11 mouse cellular contexts compared by ENCODE assay signal in genomic region chr3:58056191-58057063, GRCm38 (mm10).
A peak's percentile ranks its signal among the peaks of the same experiment; 100 is the strongest.
DNase-seq lines count a peak whose midpoint lies in the region; ATAC-seq and TF ChIP-seq lines count a peak whose summit lies in the region.
"Had no signal": no experiment of that assay in that cellular context is flagged by ENCODE, and none has a peak within 500 bp of the region (broad histone marks: within the 10 kb centered on the region; RNA-seq: fewer than 3 reads in every experiment).

No protein-coding gene starts in this region.

- no peaks in the 10 kb centered on the region for H3K36me3 ChIP-seq in hindbrain, embryonic 10.5 days
- H3K36me3 ChIP-seq in hindbrain, embryonic 14.5 days (replicated peaks; ENCODE audit: control insufficient read depth, insufficient read depth) = no peaks in the 10 kb centered on the region
- H3K36me3 ChIP-seq in intestine, postnatal 0 days (ENCODE audit: control insufficient read depth, insufficient read depth) = no peaks in the 10 kb centered on the region
- H3K36me3 ChIP-seq in hindbrain, postnatal 0 days (ENCODE audit: insufficient read depth, low read length) = no peaks in the 10 kb centered on the region
- H3K36me3 ChIP-seq: hindbrain, embryonic 15.5 days; midbrain, embryonic 12.5 days had no signal

- 0 out of 2 replicates have a peak overlapping the region, but pooled peaks have one; percentile 5 for H3K27ac ChIP-seq in hindbrain, embryonic 10.5 days
- no peak overlapping the region for H3K27ac ChIP-seq in hindbrain, embryonic 14.5 days
- no peak overlapping the region for H3K27ac ChIP-seq in intestine, postnatal 0 days (ENCODE audit: low read depth, low read length)
- H3K27ac ChIP-seq in hindbrain, postnatal 0 days = no peak overlapping the region
- H3K27ac ChIP-seq: hindbrain, embryonic 15.5 days; midbrain, embryonic 12.5 days had no signal

- no peaks in the 10 kb centered on the region for H3K9me3 ChIP-seq in hindbrain, embryonic 10.5 days
- H3K9me3 ChIP-seq in hindbrain, embryonic 14.5 days (ENCODE audit: control insufficient read depth, low read length) = no peaks in the 10 kb centered on the region
- no peaks in the 10 kb centered on the region for H3K9me3 ChIP-seq in intestine, postnatal 0 days (ENCODE audit: control insufficient read depth)
- no peaks in the 10 kb centered on the region for H3K9me3 ChIP-seq in hindbrain, postnatal 0 days (ENCODE audit: low read length)
- H3K9me3 ChIP-seq: hindbrain, embryonic 15.5 days; midbrain, embryonic 12.5 days had no signal

- no peaks in the 10 kb centered on the region for H3K27me3 ChIP-seq in hindbrain, embryonic 10.5 days (ENCODE audit: insufficient read depth, poor library complexity, severe bottlenecking)
- H3K27me3 ChIP-seq in hindbrain, embryonic 14.5 days (ENCODE audit: control insufficient read depth, insufficient read depth, low read length) = no peaks in the 10 kb centered on the region
- H3K27me3 ChIP-seq in intestine, postnatal 0 days (replicated peaks; ENCODE audit: control insufficient read depth, insufficient read depth, low read length) = no peaks in the 10 kb centered on the region
- no peaks in the 10 kb centered on the region for H3K27me3 ChIP-seq in hindbrain, postnatal 0 days (ENCODE audit: insufficient read depth, low read length)
- H3K27me3 ChIP-seq: hindbrain, embryonic 15.5 days; midbrain, embryonic 12.5 days had no signal

- H3K9ac ChIP-seq in hindbrain, embryonic 14.5 days = no peak overlapping the region
- H3K9ac ChIP-seq in intestine, postnatal 0 days (ENCODE audit: low read depth, low read length) = no peak overlapping the region
- H3K9ac ChIP-seq in hindbrain, postnatal 0 days (replicated peaks; ENCODE audit: low read length) = no peak overlapping the region
- H3K9ac ChIP-seq: hindbrain, embryonic 15.5 days; midbrain, embryonic 12.5 days had no signal

- TF ChIP-seq CTCF in intestine, postnatal 0 days (IDR thresholded peaks at IDR 0.05; ENCODE audit: low read depth) = no peak
- TF ChIP-seq CTCF in hindbrain, postnatal 0 days (IDR thresholded peaks at IDR 0.05; ENCODE audit: low read depth) = no peak

- no peak overlapping the region for H3K4me3 ChIP-seq in hindbrain, embryonic 10.5 days
- no peak overlapping the region for H3K4me3 ChIP-seq in hindbrain, embryonic 14.5 days (replicated peaks; ENCODE audit: low read length)
- H3K4me3 ChIP-seq in intestine, postnatal 0 days (ENCODE audit: low read depth, low read length) = no peak overlapping the region
- H3K4me3 ChIP-seq in hindbrain, postnatal 0 days (ENCODE audit: low read length) = no peak overlapping the region
- H3K4me3 ChIP-seq: hindbrain, embryonic 15.5 days; midbrain, embryonic 12.5 days had no signal

- 84% methylated on average over 10 of the region's 10 CpGs for WGBS in hindbrain, embryonic 10.5 days
- WGBS in hindbrain, embryonic 14.5 days = 90% methylated on average over 10 of the region's 10 CpGs
- 25% methylated on average over 10 of the region's 10 CpGs for WGBS in intestine, postnatal 0 days
- 89% methylated on average over 10 of the region's 10 CpGs for WGBS in hindbrain, postnatal 0 days

- H3K4me1 ChIP-seq in hindbrain, embryonic 10.5 days (replicated peaks) = peaks cover 16% of the 10 kb centered on the region
- H3K4me1 ChIP-seq in hindbrain, embryonic 14.5 days (replicated peaks; ENCODE audit: control insufficient read depth, insufficient read depth, low read length) = 0 out of 2 replicates have a peak, but pooled peaks cover 6% of the 10 kb centered on the region
- no peaks in the 10 kb centered on the region for H3K4me1 ChIP-seq in intestine, postnatal 0 days (replicated peaks; ENCODE audit: control insufficient read depth, insufficient read depth, low read length)
- H3K4me1 ChIP-seq in hindbrain, postnatal 0 days (ENCODE audit: insufficient read depth, low read length) = no peaks in the 10 kb centered on the region
- H3K4me1 ChIP-seq: hindbrain, embryonic 15.5 days had no signal

- no peak for DNase-seq in hindbrain, embryonic 10.5 days (ENCODE audit: low spot score)
- DNase-seq in hindbrain, embryonic 14.5 days (ENCODE audit: low spot score) = no peak
- peak; percentile 39 for DNase-seq in c-Kit-positive CD71-negative TER-119-negative erythroid progenitor cells, embryonic 14.5 days (ENCODE audit: low read depth)
- DNase-seq in lung, postnatal 25 days (ENCODE audit: low spot score) = peak; percentile 21
- DNase-seq in hindbrain, postnatal 0 days (ENCODE audit: low spot score) = no peak
- DNase-seq in left cerebral cortex, adult 18-20 months (ENCODE audit: low spot score in 2 of 2) = no peak
- DNase-seq in spleen, adult 18-20 months = no peak
- DNase-seq: thymus, postnatal 4 days had no signal

- ATAC-seq in hindbrain, embryonic 14.5 days (ENCODE audit: low FRiP score) = no peak
- ATAC-seq in intestine, postnatal 0 days = peak; percentile 87
- no peak for ATAC-seq in hindbrain, postnatal 0 days

- H3K4me2 ChIP-seq in hindbrain, embryonic 14.5 days (replicated peaks) = no peak overlapping the region
- H3K4me2 ChIP-seq in intestine, postnatal 0 days (replicated peaks; ENCODE audit: low read depth) = peak overlapping the region; percentile 24; the same call in 1 of the 2 replicates
- no peak overlapping the region for H3K4me2 ChIP-seq in hindbrain, postnatal 0 days (ENCODE audit: low read depth, low read length)
- H3K4me2 ChIP-seq: hindbrain, embryonic 15.5 days; midbrain, embryonic 12.5 days had no signal

Comparison
In these comparisons a context has a peak if more than half of its experiments do, and no peak if none do; other contexts are left out.
1. DNase-seq: peak in c-Kit-positive CD71-negative TER-119-negative erythroid progenitor cells, embryonic 14.5 days (single experiment) and lung, postnatal 25 days (single experiment); none in hindbrain, embryonic 10.5 days (single experiment), hindbrain, embryonic 14.5 days (single experiment), hindbrain, postnatal 0 days (single experiment), left cerebral cortex, adult 18-20 months (0 of 2) and spleen, adult 18-20 months (0 of 2).